Mouse (Mus musculus): ENCODE data around the gene Sall2.

The Sall2 gene

GRCm38 (mm10) chr14:52327910-52328812 is at the start of gene Sall2:
Gene Sall2, minus strand, starts transcription at chr14:52328762.
- ChIA-PET CTCF (interaction anchor here in 3 of 4 experiments (0.7 to 1.1 kb wide), 5 partner anchors 11 to 49 kb away, joined by 3 read pairs; partner anchors contain the start of gene Tox4 (in 2 of the 3)), POLR2A (interaction anchor here in 3 of 4 experiments (0.5 to 2.4 kb wide), 8 partner anchors 10 to 212 kb away, joined by 3 to 8 read pairs (median 4); partner anchors contain the start of gene Mettl3 (in 1 of the 3))

DNA sequence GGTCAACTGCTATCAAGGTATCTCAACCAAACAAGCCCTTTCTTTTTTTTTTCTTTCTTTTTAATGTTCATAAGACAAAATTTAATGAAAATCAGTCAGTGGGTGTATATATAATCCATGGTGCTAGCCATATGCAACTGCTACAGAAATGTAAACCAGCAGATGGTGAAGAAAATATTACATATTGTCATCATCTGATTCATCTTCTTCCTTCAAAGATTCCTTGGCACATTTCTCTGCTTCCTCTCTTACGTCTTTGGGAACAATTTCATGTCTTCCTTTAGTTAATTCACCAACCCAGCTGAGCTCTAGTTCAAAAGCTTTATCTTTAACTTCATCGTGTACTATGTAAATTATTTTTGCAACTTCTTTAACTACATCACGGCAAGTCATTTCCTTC is 40.2 kb upstream of the Sall2 start:
- CTCF ChIA-PET, result no interaction called here
- POLR2A ChIA-PET, result no interaction called here

DNA sequence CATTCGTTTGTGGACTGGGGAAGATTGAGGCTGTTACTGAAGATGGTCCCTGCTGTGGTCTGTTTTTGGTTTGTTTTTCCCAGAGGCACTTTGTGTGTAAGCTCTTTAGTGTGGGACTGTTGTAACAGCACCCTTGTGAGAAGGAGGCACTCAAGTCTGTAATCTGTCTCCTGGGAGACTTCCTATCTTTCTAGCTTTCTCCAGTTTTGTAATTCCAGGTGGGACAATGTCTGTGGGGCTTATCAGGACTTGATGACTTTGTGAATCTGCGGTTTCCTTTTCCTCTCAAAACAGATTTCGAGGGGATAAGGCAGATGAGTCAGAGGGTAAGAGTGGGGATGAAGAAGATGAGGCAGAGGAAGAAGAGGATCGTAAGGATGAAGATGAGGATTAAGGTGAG is 27.7 kb upstream of the Sall2 start, which contains the start of gene Olfr1513:
Gene Olfr1513 (minus strand): TSS at position 101 of the 400 bp plus-strand sequence.
- ChIA-PET CTCF (no interaction called here), POLR2A (no interaction called here)

- POLR2A ChIA-PET, result interaction anchor here (0.6 to 2.5 kb wide), 19 partner anchors 14 to 292 kb away, joined by 3 to 10 read pairs (median 3); partner anchors contain the start of genes Chd8 (in 2 of the 4), Hnrnpc (in 1 of the 4), Mettl3 (in 1 of the 4) and Rab2b (in 1 of the 4)
- CTCF ChIA-PET, result interaction anchor here (0.5 to 2.0 kb wide), 22 partner anchors 9 to 437 kb away, joined by 3 to 9 read pairs (median 4); partner anchors contain the start of genes Hnrnpc (in 1 of the 4), Rab2b (in 1 of the 4), Sall2 (in 1 of the 4) and Tox4 (in 1 of the 4)
Observed at GRCm38 (mm10) chr14:52339512-52339852, 10.9 kb upstream of the Sall2 start.

- ChIA-PET CTCF (interaction anchor here (0.5 to 2.0 kb wide), 25 partner anchors 9 to 443 kb away, joined by 3 to 10 read pairs (median 4); partner anchors contain the start of genes Arhgef40 (in 1 of the 4), Rab2b (in 1 of the 4), Sall2 (in 1 of the 4) and Tox4 (in 1 of the 4)), POLR2A (interaction anchor here (0.6 to 2.5 kb wide), 18 partner anchors 13 to 291 kb away, joined by 3 to 10 read pairs (median 3); partner anchors contain the start of genes Chd8 (in 2 of the 4), Hnrnpc (in 1 of the 4), Mettl3 (in 1 of the 4) and Rab2b (in 1 of the 4))
Observed at GRCm38 (mm10) chr14:52338751-52339511, 10.4 kb upstream of the Sall2 start.

DNA sequence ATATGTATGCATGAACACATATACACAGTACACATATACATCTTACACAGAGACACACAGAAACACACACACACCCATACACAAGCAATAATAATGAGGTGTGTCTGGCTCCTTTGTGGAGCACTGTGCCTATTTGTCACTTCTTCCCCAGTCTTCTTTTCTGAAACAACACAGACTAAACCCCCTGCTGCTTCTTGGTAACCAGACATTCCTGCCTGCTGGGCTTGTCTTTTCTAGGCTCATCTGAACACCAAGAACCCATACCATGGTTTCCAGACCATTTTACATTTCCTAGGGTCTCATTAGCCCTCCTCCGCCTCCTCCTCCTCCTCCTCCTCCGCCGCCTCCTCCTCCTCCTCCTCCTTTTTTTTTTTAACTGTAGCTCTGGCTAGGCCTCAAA is 3.6 kb upstream of the Sall2 start:
- POLR2A ChIA-PET, result interaction anchor here in 1 of 4 experiments (0.6 to 1.9 kb wide), 3 partner anchors 9 to 28 kb away, joined by 4 to 6 read pairs (median 5); partner anchors contain the start of gene Mettl3
- CTCF ChIA-PET, result interaction anchor here in 1 of 4 experiments (1.0 kb wide), 1 partner anchor 13 kb away, joined by 5 read pairs; no protein-coding TSS in a partner anchor

DNA sequence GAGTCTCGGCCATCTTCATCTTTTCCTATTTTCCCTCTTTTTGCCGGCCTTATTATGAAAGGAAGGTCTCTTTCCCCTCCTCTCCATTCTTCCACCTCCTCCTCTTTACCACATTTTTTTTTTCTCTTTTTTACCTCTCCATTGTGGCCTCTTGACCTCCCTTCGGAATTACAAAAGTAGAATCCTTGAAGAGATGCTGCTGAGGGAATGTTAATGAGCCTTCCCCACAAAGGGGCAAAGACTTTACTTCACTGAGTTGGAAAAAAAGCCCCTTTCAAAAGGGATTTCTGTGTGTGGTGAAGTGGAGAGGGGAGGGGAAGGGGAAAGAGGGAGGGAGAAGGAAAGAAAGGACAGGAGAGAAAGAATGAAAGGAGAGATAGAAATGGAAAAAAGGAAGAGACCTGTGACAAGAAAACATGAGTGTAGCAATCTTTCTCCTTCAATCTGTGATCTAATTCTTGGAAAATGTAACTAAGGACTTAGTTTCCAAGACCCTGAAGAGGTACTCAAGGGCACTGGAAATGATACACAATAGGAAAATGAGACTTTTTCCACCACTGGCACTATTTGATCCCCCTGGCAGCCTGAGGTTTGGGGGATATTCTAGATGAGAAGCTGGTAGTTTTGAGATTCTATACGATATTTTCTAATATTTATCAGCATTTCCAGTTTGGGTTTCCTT is 2.6 kb upstream of the Sall2 start:
- CTCF ChIA-PET, result interaction anchor here in 1 of 4 experiments (0.7 kb wide), 1 partner anchor 14 kb away, joined by 3 read pairs; no protein-coding TSS in a partner anchor
- POLR2A ChIA-PET, result interaction anchor here in 3 of 4 experiments (0.7 to 0.9 kb wide), 3 partner anchors 52 to 273 kb away, joined by 3 read pairs; partner anchors contain the start of genes Hnrnpc (in 1 of the 3), Rab2b (in 1 of the 3) and Tox4 (in 1 of the 3)

GRCm38 (mm10) chr14:52327375-52327901 is 1.1 kb downstream of the Sall2 start:
- POLR2A ChIA-PET, result interaction anchor here in 3 of 4 experiments (0.6 to 2.4 kb wide), 5 partner anchors 11 to 95 kb away, joined by 3 to 8 read pairs (median 4); no protein-coding TSS in a partner anchor
- CTCF ChIA-PET, result interaction anchor here in 3 of 4 experiments (0.6 to 0.9 kb wide), 4 partner anchors 15 to 422 kb away, joined by 3 to 4 read pairs (median 3); partner anchors contain the start of gene Tox4 (in 1 of the 3)

DNA sequence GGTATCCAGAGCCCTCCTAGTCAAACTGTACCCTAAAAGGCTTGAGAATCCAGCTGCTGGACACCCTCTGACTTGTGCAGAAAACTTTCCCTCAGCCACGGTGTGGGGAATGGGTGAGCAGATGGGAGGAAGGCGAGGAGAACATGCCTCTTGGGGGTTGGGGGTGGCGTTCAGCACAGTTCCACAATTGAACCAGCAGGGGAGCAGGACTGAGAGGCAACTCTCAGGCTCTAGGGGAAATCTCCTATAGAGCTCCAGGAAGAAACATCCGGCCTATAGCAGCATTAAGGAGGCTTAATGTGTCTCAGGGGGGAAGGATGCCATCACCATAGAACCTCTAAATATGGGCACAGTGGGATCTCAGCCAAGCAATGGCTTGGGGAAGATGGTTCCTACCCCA is 2.7 kb downstream of the Sall2 start:
- ChIA-PET CTCF (interaction anchor here (0.5 to 1.1 kb wide), 8 partner anchors 9 to 443 kb away, joined by 3 to 5 read pairs (median 3); no protein-coding TSS in a partner anchor), POLR2A (interaction anchor here (0.6 to 2.5 kb wide), 5 partner anchors 9 to 303 kb away, joined by 3 to 9 read pairs (median 6); no protein-coding TSS in a partner anchor)

DNA sequence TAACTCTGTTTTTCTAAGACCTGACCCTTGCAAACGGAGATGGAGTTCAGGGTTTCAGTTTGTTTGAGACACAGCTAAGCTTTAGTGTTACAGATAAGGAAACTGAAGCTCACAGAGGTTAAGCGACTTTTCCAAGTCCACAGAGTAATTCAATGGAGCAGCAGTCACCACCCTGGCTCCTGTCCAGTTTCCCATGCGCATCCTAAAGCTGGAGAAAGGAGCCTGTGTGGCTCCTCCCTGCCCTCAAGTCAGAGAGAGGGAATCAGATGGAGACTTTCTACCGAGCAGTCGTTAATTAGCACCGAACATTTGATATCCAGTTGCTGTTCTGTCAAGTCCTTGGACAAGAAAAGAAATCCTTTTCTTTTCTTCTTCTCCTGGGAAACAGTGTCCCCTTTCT is 9.2 kb downstream of the Sall2 start:
- POLR2A ChIA-PET, result interaction anchor here in 3 of 4 experiments (0.6 to 6.4 kb wide), 5 partner anchors 15 to 427 kb away, joined by 3 to 61 read pairs (median 4); partner anchors contain the start of genes Chd8 (in 1 of the 3), Hnrnpc (in 1 of the 3) and Mettl3 (in 1 of the 3)
- CTCF ChIA-PET, result interaction anchor here in 3 of 4 experiments (0.7 to 1.2 kb wide), 4 partner anchors 13 to 205 kb away, joined by 3 to 6 read pairs (median 4); no protein-coding TSS in a partner anchor

DNA sequence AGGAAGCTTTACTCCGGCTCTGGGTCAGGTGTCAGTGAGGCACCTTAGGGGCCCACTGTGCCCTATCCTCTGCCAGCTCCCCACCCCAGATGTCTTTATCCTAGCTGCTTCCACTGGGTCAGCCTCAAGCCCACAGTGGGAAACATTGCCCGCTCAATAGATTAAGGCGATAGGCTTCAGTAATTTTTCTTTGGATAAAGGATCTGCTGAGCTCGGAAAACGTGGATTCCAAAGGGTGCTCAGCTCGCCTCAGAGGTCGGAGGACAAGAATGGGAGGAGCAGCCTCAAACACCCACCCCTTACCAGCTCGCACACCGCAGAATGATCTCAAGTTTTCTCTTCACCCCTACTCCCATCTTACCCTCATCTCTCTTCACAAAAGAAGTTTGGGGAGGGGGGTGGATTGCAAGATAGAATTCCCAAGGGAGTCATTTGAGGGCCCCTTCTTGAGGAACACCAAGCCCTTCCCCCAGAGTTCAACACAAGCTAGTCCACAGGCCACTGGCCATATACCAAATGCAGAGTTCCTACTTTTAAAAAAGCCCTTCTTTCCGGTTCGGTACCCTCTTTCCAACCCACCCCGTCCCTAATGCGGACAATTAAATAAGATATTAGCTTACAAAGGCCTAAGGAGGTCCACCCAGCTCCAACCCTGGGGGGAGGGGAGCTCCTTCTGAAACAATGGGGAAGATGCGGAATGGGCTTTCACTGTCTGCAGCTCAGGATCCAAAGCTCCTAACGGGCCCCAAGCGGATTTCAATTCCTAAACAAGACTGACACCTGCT is 11.9 kb downstream of the Sall2 start:
- POLR2A ChIA-PET, result interaction anchor here in 3 of 4 experiments (0.5 to 6.4 kb wide), 45 partner anchors 9 to 433 kb away, joined by 3 to 74 read pairs (median 5); partner anchors contain the start of genes Hnrnpc (in 3 of the 3), Mettl3 (in 3 of the 3), Rab2b (in 3 of the 3) and Tox4 (in 3 of the 3)
- CTCF ChIA-PET, result interaction anchor here (0.5 to 2.1 kb wide), 28 partner anchors 9 to 527 kb away, joined by 3 to 12 read pairs (median 4); partner anchors contain the start of genes Rab2b (in 3 of the 4), Sall2 (in 2 of the 4), Tox4 (in 2 of the 4) and Hnrnpc (in 1 of the 4)

- CTCF ChIA-PET, result interaction anchor here (0.5 to 2.1 kb wide), 23 partner anchors 10 to 527 kb away, joined by 3 to 12 read pairs (median 4); partner anchors contain the start of genes Rab2b (in 3 of the 4), Sall2 (in 2 of the 4), Tox4 (in 2 of the 4) and Hnrnpc (in 1 of the 4)
- POLR2A ChIA-PET, result interaction anchor here in 3 of 4 experiments (0.5 to 6.4 kb wide), 46 partner anchors 10 to 432 kb away, joined by 3 to 74 read pairs (median 4); partner anchors contain the start of genes Mettl3 (in 3 of the 3), Rab2b (in 3 of the 3), Tox4 (in 3 of the 3) and Chd8 (in 2 of the 3)
Observed at GRCm38 (mm10) chr14:52315792-52316440, 12.6 kb downstream of the Sall2 start.

GRCm38 (mm10) chr14:52315283-52315780 is 13.2 kb downstream of the Sall2 start:
- POLR2A ChIA-PET, result interaction anchor here in 3 of 4 experiments (0.6 to 6.4 kb wide), 23 partner anchors 10 to 305 kb away, joined by 3 to 74 read pairs (median 7); partner anchors contain the start of genes Mettl3 (in 3 of the 3), Rab2b (in 2 of the 3), Tox4 (in 2 of the 3) and Chd8 (in 1 of the 3)
- CTCF ChIA-PET, result interaction anchor here (1.0 to 2.1 kb wide), 7 partner anchors 19 to 526 kb away, joined by 3 to 12 read pairs (median 4); partner anchors contain the start of genes Hnrnpc (in 1 of the 4), Rab2b (in 1 of the 4) and Tox4 (in 1 of the 4)

GRCm38 (mm10) chr14:52314808-52315150 is 13.8 kb downstream of the Sall2 start:
- POLR2A ChIA-PET, result interaction anchor here (0.6 to 6.4 kb wide), 13 partner anchors 10 to 407 kb away, joined by 3 to 74 read pairs (median 4); partner anchors contain the start of genes Mettl3 (in 3 of the 4), Chd8 (in 1 of the 4), Hnrnpc (in 1 of the 4) and Tox4 (in 1 of the 4)
- CTCF ChIA-PET, result no interaction called here
